Mouse (Mus musculus) ZHBTc4 (cell line): ENCODE data around the gene Eef1a2.
A peak's percentile ranks its signal among the peaks of the same experiment; 100 is the strongest.
"Not testable (repeated sequence)": the region's sequence is repeated elsewhere in the genome, so short reads cannot be mapped to it uniquely, and the experiment has no call there.

Experiments
- DNase-seq: peaks from one replicate; pipeline ENCODE4 v3.0.0-alpha.2; 2011; ENCODE audit warnings: low read depth, low spot score

Gene Eef1a2

DNA sequence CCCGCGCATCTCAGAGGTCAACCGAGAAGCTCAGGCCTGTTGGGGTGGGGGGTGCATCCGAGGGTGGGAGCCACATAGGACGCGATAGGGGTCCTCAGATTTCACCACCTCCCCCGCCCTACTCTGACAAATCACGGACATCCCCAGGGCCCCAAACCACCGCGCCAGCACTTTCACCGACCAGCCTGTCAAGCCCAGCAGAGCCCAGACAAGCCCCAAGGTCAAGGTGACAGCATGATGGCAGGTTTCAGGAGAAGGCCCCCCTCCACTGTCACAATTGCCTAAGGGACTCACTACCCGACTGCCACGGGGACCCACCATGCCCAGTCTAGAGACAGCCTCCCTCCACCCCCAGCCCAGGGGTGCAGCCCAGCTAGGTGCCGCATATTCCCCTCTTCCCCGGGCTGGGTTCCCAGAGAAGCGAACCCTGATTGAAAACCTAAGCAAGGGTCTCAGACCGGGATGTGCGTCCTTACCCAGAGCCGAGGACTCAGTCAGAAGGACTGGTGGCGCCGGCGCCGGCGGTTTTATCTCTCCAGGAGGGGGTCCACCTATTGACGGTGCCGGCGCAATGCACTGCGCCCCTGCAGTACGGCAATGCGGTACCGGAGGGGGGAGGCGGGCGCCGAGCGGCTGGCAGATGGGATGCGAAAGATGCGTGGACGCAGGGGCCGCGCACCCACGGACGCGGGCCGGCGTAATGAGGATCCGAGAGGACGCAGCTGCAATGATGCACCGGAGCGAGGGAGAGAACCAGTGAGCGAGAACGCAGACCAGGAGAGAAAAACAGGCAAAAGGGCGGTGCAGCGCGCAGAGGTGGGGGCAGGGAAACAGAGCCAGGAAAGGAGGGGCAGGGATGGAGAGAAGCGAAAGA, at the start of gene Eef1a2:
Gene Eef1a2, minus strand, starts transcription at position 767 of the 874 bp plus-strand sequence.
- DNase-seq: peak; percentile 30

DNA sequence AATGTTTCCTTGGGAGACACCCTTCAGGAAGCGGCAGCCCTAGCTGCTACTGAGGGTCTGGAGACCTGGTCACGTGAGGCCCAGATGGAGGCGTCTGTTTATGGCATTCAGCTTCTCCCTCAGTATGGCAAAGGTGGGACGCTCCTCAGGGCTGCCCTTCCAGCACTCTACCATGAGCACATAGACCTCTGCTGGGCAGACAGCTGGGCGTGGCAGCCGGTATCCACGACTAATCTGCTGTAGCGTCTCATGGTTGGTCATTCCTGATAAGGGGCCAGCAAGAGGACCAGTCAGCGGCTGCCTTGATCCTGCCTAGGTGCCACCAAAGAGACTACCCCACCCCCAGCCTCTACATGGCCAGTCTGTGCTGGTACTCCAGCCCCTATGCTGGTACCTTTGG, 49.3 kb upstream of the Eef1a2 start:
- DNase-seq: no peak

DNA sequence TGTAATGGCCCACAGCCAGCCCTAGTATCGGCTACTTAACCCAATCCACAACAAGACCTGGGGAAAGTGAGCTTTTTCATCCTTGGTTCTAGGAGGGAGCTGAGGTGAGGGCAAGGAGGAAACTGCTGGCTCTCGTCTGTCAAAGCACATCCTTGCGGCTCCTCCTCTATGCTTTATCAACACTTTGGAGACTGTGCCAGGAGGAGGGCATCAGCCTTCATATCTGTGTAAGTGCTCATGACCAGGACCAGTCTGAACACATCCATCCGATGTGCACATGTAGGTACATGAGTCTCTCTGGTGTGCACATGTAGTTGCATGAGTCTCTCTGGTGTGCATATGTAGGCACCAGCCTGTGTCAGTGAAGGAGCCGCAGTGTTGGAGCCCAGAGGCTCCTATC, 48.9 kb upstream of the Eef1a2 start:
- no peak for DNase-seq

DNA sequence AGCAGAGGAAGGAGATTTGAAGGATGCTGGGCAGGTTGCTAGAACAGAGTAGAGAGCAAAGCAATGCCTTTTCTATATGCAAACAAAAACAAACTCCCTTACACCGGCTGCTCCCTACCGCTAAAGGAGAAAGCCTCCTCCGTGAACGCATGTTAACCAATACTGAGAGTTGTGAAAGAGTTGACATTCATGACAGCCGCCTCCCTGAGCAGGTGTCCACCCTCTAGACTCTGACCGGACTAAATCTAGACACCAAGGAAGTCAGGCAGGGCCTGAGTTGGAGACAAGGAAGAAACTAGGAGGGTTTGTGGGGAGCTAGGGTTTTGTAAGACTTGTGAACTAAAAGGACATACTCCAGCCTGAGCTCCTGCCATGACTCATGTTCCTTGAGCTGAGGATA, 46.1 kb upstream of the Eef1a2 start:
- no peak for DNase-seq

DNA sequence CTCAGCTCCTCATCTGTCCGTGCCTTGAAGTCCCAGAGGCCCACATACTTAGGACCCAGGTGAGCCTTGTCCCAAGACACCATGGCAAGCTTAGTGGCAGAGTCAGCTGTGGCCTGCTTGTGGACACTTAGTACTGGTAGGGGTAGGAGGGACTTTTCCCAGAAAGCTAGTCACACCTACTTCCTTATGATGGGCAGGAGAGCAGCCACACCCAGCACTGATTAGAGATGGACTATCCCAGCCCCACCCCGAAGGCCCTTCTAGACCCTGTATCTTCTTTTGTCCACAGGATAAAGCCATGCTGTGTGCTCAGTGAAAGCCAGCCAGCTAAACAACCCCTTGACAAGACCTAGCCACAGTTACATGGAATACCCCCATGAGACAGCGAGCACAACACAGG, 45.6 kb upstream of the Eef1a2 start, which contains the start of gene Ptk6:
Gene Ptk6, minus strand, starts transcription at position 368 of the 400 bp plus-strand sequence.
- no peak for DNase-seq

DNA sequence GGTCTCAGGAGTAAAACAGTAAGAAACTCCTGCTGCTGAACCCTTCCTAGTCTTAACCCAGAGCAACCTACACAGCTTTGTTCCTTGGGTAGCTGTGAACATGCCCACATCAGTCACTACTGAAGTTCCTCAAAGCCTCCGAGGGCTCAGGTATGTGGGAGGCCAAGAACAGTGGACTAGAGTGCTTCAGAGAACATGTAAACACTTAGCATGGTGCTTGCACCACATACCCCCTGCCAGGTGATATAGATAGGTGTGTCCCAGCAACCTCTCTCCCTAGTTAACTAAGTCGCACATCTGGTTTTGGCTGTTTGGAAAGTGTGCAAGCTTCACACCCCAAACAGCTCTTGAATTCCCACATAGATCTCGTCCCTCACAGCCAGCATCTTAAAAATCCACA, 44.8 kb upstream of the Eef1a2 start:
- no peak for DNase-seq

DNA sequence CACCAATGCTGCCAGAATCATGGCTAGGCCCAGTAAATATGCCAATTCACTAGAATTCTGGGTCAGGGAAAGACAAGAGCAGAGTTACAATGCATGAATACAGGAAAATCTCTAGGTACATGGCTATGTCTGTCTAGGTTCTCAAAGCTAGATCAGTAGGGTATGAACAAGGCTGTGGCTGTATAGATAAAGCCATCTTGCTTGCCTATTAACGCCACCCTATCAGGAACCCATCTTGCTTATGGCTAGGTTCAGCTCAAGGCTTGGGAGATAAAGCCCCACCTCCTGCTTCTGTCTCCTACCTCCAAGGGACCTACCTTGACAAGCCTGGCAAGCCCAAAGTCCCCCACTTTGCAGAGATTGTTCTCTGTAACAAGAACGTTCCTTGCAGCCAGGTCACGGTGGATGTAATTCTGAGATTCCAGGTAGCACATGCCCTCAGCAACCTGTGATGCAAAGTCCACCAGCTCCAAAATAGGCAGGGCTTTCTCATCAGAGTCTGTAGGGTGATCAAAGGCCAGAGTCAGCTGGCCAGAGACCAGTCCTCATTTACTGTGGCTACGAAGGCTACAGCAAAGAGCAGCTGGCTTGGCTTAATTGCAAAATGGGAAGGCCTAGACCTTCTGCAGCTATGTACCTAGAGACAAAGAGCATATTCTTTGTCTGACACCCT, 40.0 kb upstream of the Eef1a2 start:
- no peak for DNase-seq

DNA sequence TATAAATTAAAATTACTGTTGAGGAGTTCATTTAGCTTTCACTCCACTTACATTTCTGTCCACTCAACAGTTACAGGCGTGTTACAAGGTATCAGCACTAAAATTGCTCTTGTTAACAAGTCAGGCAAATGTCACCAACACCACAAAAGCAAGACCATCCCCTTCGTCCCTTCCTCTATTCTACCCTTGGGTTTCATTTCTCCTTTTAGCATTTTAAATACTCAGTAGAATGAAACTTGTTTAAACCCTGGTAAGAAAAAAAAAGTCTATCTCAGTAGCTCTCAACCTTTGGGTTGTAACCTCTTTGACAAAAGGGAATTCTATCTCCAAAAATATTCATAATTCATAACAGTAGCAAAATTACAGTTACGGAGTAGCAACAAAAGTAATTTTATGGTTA, 36.2 kb upstream of the Eef1a2 start:
- no peak for DNase-seq

DNA sequence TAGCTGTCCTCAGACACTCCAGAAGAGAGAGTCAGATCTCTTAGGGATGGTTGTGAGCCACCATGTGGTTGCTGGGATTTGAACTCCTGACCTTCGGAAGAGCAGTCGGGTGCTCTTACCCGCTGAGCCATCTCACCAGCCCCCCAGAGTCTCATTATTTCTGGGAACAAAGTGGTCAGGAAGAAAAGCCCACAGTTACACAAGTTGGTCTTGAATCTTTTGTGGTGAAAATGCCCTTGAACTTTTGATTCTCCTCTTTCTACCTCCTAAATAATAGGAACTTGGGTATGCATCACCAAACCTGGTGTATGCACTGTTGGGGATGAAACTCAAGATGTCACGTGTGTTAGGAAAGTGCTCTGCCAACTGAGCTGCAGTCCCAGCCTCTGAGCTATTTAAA, 35.1 kb upstream of the Eef1a2 start:
- DNase-seq: no peak

DNA sequence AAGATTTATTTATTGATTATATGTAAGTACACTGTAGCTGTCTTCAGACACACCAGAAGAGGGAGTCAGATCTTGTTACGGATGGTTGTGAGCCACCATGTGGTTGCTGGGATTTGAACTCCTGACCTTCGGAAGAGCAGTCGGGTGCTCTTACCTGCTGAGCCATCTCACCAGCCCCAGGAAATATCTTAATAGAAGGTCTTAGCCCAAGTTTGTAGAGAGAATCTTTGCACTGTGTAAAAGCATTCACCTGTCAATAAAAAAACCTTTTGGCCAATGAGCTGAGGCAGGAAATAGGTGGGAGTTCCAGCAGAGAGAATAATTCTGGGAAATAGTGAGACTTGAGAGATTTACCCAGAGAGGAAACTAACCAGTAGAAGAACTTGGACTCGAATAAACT, 34.6 kb upstream of the Eef1a2 start:
- DNase-seq: not testable (repeated sequence)

DNA sequence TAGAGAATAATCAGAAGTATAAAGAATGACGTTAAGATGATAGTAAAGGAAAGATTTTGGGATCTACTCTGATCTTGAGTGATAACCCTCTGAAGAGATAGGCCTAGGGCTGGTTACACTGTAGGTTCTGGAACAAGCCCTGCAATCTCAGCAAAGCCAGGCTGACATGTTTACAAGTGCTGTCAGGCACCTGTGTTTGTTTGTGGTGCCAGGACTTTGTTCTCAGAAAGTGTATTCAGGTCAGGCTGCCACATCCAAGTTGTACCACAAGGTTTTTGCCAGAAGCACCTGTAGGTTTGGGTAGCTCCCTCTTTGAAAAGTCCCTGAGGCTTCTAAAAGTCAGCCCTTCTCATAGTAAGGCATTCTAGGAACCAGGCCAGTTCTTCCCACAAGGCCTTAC, 32.5 kb upstream of the Eef1a2 start:
- no peak for DNase-seq

DNA sequence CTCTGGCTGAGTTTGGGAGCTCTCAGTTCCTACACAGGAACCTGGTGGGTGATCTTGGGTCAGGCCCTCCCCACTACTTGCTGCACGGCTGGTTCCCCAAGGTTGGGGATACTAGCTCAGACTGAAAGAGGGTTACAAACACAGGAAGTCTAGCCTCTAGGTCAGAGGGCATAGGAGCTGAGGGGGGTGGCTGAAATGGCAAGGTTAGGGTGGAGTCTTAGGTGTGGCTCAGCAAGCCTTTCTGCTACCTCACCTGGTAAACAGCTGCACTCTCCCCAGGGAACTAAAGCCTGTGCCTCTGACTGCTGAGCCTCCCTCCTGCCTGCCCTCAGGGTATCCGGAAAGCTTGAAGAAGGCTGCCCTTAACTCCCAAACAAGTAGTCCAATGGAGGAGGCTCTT, 31.9 kb upstream of the Eef1a2 start:
- DNase-seq: peak; percentile 87

DNA sequence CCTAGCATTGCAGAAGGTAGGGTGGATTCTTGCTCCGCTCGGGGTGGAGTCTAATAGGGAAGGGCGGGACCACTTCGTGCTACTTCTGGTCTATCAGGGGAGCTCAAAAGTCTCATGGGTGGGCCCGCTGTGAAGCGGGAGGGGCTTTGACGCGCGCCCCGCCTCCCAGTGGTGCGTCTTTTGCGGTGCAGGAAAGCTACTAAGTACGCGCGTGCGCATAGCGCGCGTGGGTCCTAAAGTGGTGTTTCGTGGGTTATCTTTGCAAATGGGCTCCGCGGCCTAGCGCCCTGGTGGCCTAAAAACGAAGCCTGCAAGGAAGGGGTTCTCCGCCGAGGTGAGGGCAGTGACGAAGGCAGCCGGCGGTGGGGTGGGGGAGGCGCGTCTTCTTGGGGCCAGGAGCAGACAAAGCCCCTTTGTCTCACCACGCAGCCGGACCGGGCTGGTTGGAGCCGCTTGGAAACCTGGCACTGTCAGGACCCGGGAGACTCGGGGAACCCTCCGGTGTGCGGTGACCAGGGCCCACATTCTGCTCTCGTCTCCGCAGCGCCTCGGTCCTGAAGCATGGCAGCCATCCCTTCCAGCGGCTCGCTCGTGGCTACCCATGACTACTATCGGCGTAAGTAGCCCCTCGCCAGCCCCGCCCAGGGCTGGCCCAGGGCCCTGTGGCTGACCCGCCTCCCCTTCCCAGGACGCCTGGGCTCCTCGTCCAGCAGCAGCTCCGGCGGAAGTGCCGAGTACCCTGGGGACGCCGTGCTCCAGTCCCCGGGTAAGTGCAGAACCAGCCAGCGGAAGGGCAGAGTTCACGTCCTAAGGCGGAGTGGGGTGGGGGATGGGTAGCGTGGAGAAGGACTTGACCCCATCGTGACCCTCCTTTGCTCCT, 30.5 kb upstream of the Eef1a2 start, which contains the start of gene Ppdpf:
Gene Ppdpf, plus strand, starts transcription at position 127 of the 880 bp plus-strand sequence.
- DNase-seq: peak; percentile 97

DNA sequence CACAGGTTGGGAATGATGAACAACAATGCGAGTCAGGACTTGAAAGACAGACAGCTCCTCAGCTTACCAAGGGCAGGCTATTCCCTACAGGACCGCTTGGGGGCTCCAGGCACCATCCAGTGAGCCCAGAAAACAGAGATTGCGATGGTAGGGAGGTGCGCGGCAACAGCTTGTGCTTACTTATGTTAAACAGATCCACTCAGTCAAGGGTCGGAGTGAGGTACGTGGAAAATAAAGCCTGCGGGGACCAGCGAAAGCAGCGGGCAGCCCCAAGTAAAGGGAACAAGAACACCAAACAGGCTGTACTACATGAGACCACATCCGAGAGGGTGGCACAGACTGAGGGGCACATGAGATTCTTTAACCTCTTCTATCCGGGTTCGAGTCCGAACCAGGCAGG, 29.8 kb upstream of the Eef1a2 start:
- DNase-seq: peak; percentile 95

DNA sequence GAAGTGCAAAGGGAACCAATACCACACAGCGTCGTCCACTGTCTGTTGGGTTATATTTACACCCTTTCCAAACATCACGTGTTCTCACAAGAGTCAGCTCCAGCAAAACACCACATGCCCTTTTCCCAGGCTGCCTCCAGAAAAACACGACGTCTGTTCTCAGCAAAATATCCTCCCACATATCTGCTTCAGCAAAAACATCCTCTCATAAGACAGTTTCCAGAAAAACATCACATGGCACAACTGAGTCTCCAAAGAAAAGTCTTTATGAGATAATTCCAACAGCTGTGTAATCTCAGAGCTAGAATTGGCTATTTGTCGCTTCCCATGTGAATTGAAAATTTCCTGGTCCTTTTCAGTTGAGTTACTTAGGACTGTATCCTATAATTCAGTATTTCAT, 24.1 kb upstream of the Eef1a2 start:
- DNase-seq: no peak

DNA sequence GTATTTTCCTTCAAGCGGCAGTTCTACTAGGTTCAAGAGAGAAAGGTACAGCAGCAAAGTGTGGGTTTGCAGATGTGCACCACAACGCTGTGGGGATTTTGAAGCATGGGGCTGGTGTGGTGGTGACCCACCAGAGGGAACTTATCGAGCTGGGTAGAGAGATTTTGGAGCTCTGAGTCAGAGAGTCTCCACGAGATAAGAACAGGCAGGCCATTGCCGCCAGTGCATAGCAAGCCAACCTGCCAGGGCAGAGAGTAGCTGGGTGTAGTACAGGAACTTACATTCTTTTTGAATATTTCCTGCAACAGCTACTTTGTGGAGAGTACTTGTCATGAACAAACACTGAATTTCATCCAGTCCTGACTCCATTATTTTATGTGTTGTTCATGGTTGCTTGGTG, 21.7 kb upstream of the Eef1a2 start:
- DNase-seq: no peak

DNA sequence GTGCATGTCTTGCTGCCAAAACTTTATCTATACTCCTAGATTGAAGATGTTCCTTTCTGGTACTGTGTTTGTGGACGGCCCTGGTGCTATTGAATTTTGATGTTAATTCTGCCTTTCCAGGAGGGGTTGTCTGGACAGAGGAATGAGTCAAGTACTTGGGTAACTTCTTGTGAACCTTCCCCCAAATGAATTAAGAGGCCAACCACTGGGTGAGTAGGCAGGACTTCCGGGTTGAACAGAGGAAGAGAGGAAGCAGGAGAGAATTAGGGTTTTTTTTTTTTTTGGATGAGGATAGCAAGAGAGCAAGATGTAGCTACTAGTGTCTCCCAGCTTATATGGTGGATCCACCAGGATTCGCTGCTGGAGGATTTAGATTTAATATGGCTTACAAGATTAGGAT, 21.2 kb upstream of the Eef1a2 start:
- no peak for DNase-seq

DNA sequence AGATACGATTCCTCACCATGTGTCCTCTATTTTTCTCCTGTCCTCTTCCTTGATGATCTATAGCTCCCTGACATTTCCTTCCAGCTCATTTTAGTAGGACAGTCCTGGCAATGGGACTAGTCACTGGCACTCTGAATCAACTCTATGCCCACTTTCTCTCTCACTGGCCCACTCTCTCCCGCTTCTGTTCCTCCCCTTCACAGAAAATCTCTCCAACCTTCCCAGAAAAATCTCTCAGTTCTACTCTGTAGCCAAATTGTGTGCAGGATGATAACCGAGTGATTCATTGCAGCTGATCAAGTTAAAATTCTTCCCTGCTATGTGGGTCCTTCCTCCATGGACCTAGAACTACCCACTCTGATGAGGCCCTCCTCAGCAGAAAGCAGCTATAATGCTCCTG, 17.8 kb upstream of the Eef1a2 start:
- no peak for DNase-seq

DNA sequence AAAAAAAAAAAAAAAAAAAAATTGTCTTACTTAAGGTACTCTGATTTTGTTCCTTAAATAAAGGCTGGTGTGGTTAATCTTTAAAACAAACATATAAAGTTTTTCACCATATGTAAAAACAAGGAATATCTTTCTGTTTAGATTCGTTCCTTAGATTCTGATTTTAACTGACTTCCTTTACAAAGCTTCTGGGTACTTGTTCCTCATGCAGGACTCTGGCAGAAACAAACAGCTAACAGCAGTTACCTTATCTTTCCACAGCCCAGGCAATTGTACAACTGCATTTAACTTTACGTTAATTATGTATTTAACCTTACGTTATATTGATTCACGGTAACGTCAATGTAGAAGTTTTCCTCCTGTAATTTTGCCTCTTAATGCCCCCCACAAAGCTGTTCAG, 9.7 kb upstream of the Eef1a2 start:
- DNase-seq: no peak

DNA sequence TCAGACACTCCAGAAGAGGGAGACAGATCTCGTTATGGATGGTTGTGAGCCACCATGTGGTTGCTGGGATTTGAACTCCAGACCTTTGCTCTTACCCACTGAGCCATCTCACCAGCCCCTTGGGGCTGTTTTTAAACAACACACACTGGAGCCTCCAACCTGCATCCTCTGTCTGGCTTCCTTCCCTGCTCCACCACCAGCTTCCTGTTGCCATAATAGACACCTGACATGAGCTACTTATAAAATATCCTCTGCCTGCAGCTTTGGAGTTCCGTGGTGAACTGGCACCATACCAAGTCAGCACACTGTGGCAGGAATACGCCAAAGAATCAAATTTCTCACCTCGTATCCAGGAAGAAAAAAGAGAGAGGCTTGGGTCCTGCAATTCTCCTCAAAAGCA, 4.0 kb upstream of the Eef1a2 start:
- DNase-seq: no peak

DNA sequence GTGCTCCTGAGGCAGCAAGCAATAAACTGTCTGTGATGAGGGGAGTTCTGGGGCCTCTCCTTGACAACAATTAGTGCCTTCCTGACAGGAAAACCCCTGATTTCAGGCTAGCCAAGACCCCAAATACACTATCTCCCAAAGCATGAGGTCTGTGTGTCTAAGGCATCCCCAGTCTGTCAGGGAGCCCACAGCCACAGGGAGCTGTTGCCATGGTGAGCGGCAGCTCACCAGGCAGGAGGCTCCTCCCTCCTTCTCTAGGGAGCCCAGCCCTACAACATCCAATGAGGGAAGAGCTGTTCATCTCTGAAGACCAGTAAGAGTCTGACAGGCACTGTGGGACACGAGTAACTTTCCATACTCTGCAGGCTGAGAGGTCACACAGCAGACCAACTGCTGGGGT, 3.0 kb upstream of the Eef1a2 start:
- DNase-seq: peak; percentile 69

DNA sequence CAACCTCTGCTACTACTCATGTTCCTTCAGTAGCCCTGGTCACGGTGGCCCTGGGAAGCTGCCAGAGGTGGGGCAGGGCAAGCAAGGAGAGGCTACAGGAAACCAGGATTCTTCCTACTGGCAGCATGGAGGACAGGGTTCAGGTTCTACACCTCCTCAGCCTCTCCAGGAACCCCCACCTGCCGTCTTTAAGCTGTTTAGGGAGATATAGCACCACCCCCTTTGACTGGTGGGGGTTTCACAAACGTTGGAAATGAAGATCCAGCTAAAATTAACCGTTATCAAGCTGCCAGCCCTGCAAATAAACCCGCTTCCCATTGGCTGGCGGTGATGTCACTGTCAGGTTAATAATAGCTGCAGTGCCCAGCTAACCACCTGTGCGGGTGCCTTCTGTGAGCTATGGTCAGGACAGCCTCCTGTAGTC, 2.3 kb upstream of the Eef1a2 start:
- no peak for DNase-seq
